Comparison of ENCODE assay signal across 16 mouse cellular contexts in genomic region chr3:60569781-60570180, GRCm38 (mm10).
DNase-seq lines count a peak whose midpoint lies in the region; ATAC-seq and TF ChIP-seq lines count a peak whose summit lies in the region.
"Had no signal": no experiment of that assay in that cellular context is flagged by ENCODE, and none has a peak within 500 bp of the region (broad histone marks: within the 10 kb centered on the region; RNA-seq: fewer than 3 reads in every experiment).

No protein-coding gene starts in this region.

- TF ChIP-seq EP300 in CH12.LX (IDR thresholded peaks at IDR 0.05; ENCODE audit: low read length) = no peak

- dilution Hi-C loops in CH12.LX (cut with MboI; ENCODE audit: extremely low pct_ligation_motif_present, extremely low pct_unique_long_range_greater_than_20kb, low sequenced_read_pairs) = no loop called here

- peaks cover 12% of the 10 kb centered on the region for H3K27me3 ChIP-seq in forebrain, embryonic 13.5 days
- H3K27me3 ChIP-seq in forebrain, embryonic 14.5 days (replicated peaks; ENCODE audit: control insufficient read depth, insufficient read depth, low read length) = no peaks in the 10 kb centered on the region
- no peaks in the 10 kb centered on the region for H3K27me3 ChIP-seq in hindbrain, embryonic 13.5 days
- H3K27me3 ChIP-seq in hindbrain, embryonic 10.5 days (ENCODE audit: insufficient read depth, poor library complexity, severe bottlenecking) = no peaks in the 10 kb centered on the region
- H3K27me3 ChIP-seq in CH12.LX (replicated peaks) = no peaks in the 10 kb centered on the region
- H3K27me3 ChIP-seq in liver, embryonic 15.5 days = no peaks in the 10 kb centered on the region
- H3K27me3 ChIP-seq: heart, embryonic 15.5 days; lung, embryonic 15.5 days had no signal

- DNase-seq in forebrain, embryonic 14.5 days (ENCODE audit: low spot score) = no peak
- DNase-seq in hindbrain, embryonic 10.5 days (ENCODE audit: low spot score) = no peak
- DNase-seq in CH12.LX (ENCODE audit: extremely low read depth) = no peak
- DNase-seq in layer of hippocampus, adult 18-20 months (ENCODE audit: low spot score in 2 of 2) = no peak
- no peak for DNase-seq in kidney, adult 11 months
- DNase-seq: spleen, adult 18-20 months; thymus, postnatal 4 days had no signal

- whole genome bisulfite sequencing in forebrain, embryonic 13.5 days = 44% methylated on average over 2 of the region's 2 CpGs
- 46% methylated on average over 2 of the region's 2 CpGs for WGBS in forebrain, embryonic 14.5 days
- WGBS in hindbrain, embryonic 13.5 days = 32% methylated on average over 2 of the region's 2 CpGs
- 67% methylated on average over 2 of the region's 2 CpGs for WGBS in hindbrain, embryonic 10.5 days
- 62% methylated on average over 2 of the region's 2 CpGs for WGBS in liver, embryonic 15.5 days (ENCODE audit: insufficient replicate concordance)

- peaks cover 36% of the 10 kb centered on the region for H3K4me1 ChIP-seq in forebrain, embryonic 13.5 days
- peaks cover 22% of the 10 kb centered on the region for H3K4me1 ChIP-seq in forebrain, embryonic 14.5 days (ENCODE audit: control insufficient read depth, insufficient read depth, low read length)
- peaks cover 38% of the 10 kb centered on the region for H3K4me1 ChIP-seq in hindbrain, embryonic 13.5 days (replicated peaks)
- peaks cover 15% of the 10 kb centered on the region for H3K4me1 ChIP-seq in hindbrain, embryonic 10.5 days (replicated peaks)
- peaks cover 17 to 86% of the 10 kb centered on the region in 2 experiments for H3K4me1 ChIP-seq in CH12.LX (ENCODE audit: control insufficient read depth in 1 of 2, insufficient read depth in 2 of 2)
- peaks cover 62% of the 10 kb centered on the region for H3K4me1 ChIP-seq in liver, embryonic 15.5 days (replicated peaks)

- peak; percentile 42 for ATAC-seq in forebrain, embryonic 13.5 days
- no peak for ATAC-seq in forebrain, embryonic 14.5 days
- peak; percentile 60; the same call in 1 of the 2 replicates for ATAC-seq in hindbrain, embryonic 13.5 days (ENCODE audit: low FRiP score)
- ATAC-seq in liver, embryonic 15.5 days (ENCODE audit: insufficient read depth) = no peak
- ATAC-seq: inflammation-experienced regulatory T-cells, adult 6 months had no signal

- H3K36me3 ChIP-seq in forebrain, embryonic 13.5 days (ENCODE audit: poor library complexity, severe bottlenecking) = no peaks in the 10 kb centered on the region
- no peaks in the 10 kb centered on the region for H3K36me3 ChIP-seq in forebrain, embryonic 14.5 days (ENCODE audit: control insufficient read depth, insufficient read depth, low read length)
- H3K36me3 ChIP-seq in hindbrain, embryonic 13.5 days = no peaks in the 10 kb centered on the region
- no peaks in the 10 kb centered on the region for H3K36me3 ChIP-seq in hindbrain, embryonic 10.5 days
- peaks cover 11 to 29% of the 10 kb centered on the region in 2 experiments for H3K36me3 ChIP-seq in CH12.LX (replicated peaks in 1 of 2; ENCODE audit: control insufficient read depth in 1 of 2, insufficient read depth in 1 of 2, low read length in 1 of 2)
- 0 out of 2 replicates have a peak, but pooled peaks cover 11% of the 10 kb centered on the region for H3K36me3 ChIP-seq in liver, embryonic 15.5 days (replicated peaks)
- H3K36me3 ChIP-seq: embryonic facial prominence, embryonic 10.5 days; heart, embryonic 15.5 days; lung, embryonic 15.5 days; midbrain, embryonic 10.5 days had no signal

- TF ChIP-seq POLR2A in CH12.LX (IDR thresholded peaks at IDR 0.05; ENCODE audit: low read depth, low read length) = no peak

- in situ Hi-C loops in CH12.LX (cut with MboI; ENCODE audit: low pct_ligation_motif_present, low pct_unique_long_range_greater_than_20kb, low sequenced_read_pairs) = no loop called here

- H3K9me3 ChIP-seq in forebrain, embryonic 13.5 days (replicated peaks) = no peaks in the 10 kb centered on the region
- H3K9me3 ChIP-seq in forebrain, embryonic 14.5 days (replicated peaks; ENCODE audit: control insufficient read depth, low read length) = no peaks in the 10 kb centered on the region
- no peaks in the 10 kb centered on the region for H3K9me3 ChIP-seq in hindbrain, embryonic 13.5 days
- H3K9me3 ChIP-seq in hindbrain, embryonic 10.5 days = no peaks in the 10 kb centered on the region
- H3K9me3 ChIP-seq in CH12.LX (replicated peaks; ENCODE audit: low read length) = no peaks in the 10 kb centered on the region
- no peaks in the 10 kb centered on the region for H3K9me3 ChIP-seq in liver, embryonic 15.5 days (replicated peaks)
- H3K9me3 ChIP-seq: embryonic facial prominence, embryonic 10.5 days; heart, embryonic 15.5 days; lung, embryonic 15.5 days; midbrain, embryonic 10.5 days had no signal

- no peak overlapping the region for H3K9ac ChIP-seq in forebrain, embryonic 13.5 days
- no peak overlapping the region for H3K9ac ChIP-seq in forebrain, embryonic 14.5 days (ENCODE audit: low read length)
- H3K9ac ChIP-seq in hindbrain, embryonic 13.5 days = no peak overlapping the region
- H3K9ac ChIP-seq in CH12.LX (ENCODE audit: insufficient read depth, low read depth) = peak overlapping the region; percentile 36; the same call in 1 of the 2 replicates
- no peak overlapping the region for H3K9ac ChIP-seq in liver, embryonic 15.5 days
- H3K9ac ChIP-seq: heart, embryonic 15.5 days; lung, embryonic 15.5 days had no signal

- H3K4me3 ChIP-seq in forebrain, embryonic 13.5 days = no peak overlapping the region
- no peak overlapping the region for H3K4me3 ChIP-seq in forebrain, embryonic 14.5 days (ENCODE audit: low read depth, low read length)
- H3K4me3 ChIP-seq in hindbrain, embryonic 13.5 days = no peak overlapping the region
- no peak overlapping the region for H3K4me3 ChIP-seq in hindbrain, embryonic 10.5 days
- no peak overlapping the region for H3K4me3 ChIP-seq in CH12.LX (replicated peaks in 1 of 3; ENCODE audit: low read depth in 2 of 3, low read length in 2 of 3, poor library complexity in 1 of 3)
- H3K4me3 ChIP-seq in liver, embryonic 15.5 days (replicated peaks) = no peak overlapping the region
- H3K4me3 ChIP-seq: embryonic facial prominence, embryonic 10.5 days; heart, embryonic 15.5 days; lung, embryonic 15.5 days; midbrain, embryonic 10.5 days had no signal

- peaks cover 72% of the 10 kb centered on the region for H3K79me2 ChIP-seq in CH12.LX (replicated peaks; ENCODE audit: control insufficient read depth, extremely low read depth, insufficient read depth, poor library complexity, severe bottlenecking)

- H3K4me2 ChIP-seq in forebrain, embryonic 13.5 days = no peak overlapping the region
- no peak overlapping the region for H3K4me2 ChIP-seq in forebrain, embryonic 14.5 days (ENCODE audit: low read length)
- no peak overlapping the region for H3K4me2 ChIP-seq in hindbrain, embryonic 13.5 days
- H3K4me2 ChIP-seq in CH12.LX (ENCODE audit: insufficient read depth, low read depth, poor library complexity, severe bottlenecking) = peak overlapping the region; percentile 34
- H3K4me2 ChIP-seq in liver, embryonic 15.5 days = no peak overlapping the region
- H3K4me2 ChIP-seq: lung, embryonic 15.5 days had no signal

- H3K27ac ChIP-seq in forebrain, embryonic 13.5 days = no peak overlapping the region
- no peak overlapping the region for H3K27ac ChIP-seq in forebrain, embryonic 14.5 days (ENCODE audit: low read depth, low read length)
- peak overlapping the region; percentile 15; the same call in 1 of the 2 replicates for H3K27ac ChIP-seq in hindbrain, embryonic 13.5 days
- H3K27ac ChIP-seq in hindbrain, embryonic 10.5 days = no peak overlapping the region
- peak overlapping the region; percentile 91 for H3K27ac ChIP-seq in CH12.LX (ENCODE audit: insufficient read depth, low read depth)
- H3K27ac ChIP-seq in liver, embryonic 15.5 days (replicated peaks) = peak overlapping the region; percentile 78
- H3K27ac ChIP-seq: embryonic facial prominence, embryonic 10.5 days; kidney, postnatal 0 days; lung, embryonic 15.5 days; midbrain, embryonic 10.5 days had no signal

- no peak for TF ChIP-seq RAD21 in CH12.LX (IDR thresholded peaks at IDR 0.05; ENCODE audit: low read depth, low read length)

- no peak for TF ChIP-seq CTCF in CH12.LX (conservative IDR thresholded peaks at IDR 0.05 in 1 of 2, IDR thresholded peaks at IDR 0.05 in 1 of 2; ENCODE audit: low read depth in 2 of 2, low read length in 2 of 2)

TF ChIP-seq in CH12.LX, 34 proteins besides CTCF, POLR2A, EP300 and RAD21:
- TF ChIP-seq USF1 (IDR thresholded peaks at IDR 0.05; ENCODE audit: low read depth, low read length) = no peak
- TF ChIP-seq POLR2AphosphoS2 (IDR thresholded peaks at IDR 0.05; ENCODE audit: low read depth, low read length) = no peak
- no peak for TF ChIP-seq NRF1 (IDR thresholded peaks at IDR 0.05; ENCODE audit: low read depth, low read length)
- TF ChIP-seq CHD1 (IDR thresholded peaks at IDR 0.05; ENCODE audit: low read depth, low read length) = no peak
- TF ChIP-seq MXI1 (IDR thresholded peaks at IDR 0.05; ENCODE audit: low read depth, low read length) = no peak
- TF ChIP-seq ELF1 (IDR thresholded peaks at IDR 0.05; ENCODE audit: low read depth, low read length) = no peak
- TF ChIP-seq MEF2A (IDR thresholded peaks at IDR 0.05; ENCODE audit: borderline replicate concordance, low read depth, low read length) = no peak
- TF ChIP-seq E2F4 (IDR thresholded peaks at IDR 0.05; ENCODE audit: insufficient replicate concordance, low read depth, low read length) = no peak
- TF ChIP-seq HCFC1 (IDR thresholded peaks at IDR 0.05; ENCODE audit: low read depth, low read length) = no peak
- TF ChIP-seq ZKSCAN1 (IDR thresholded peaks at IDR 0.05; ENCODE audit: borderline replicate concordance, low read depth, low read length) = no peak
- TF ChIP-seq ZC3H11A (IDR thresholded peaks at IDR 0.05; ENCODE audit: low read depth, low read length) = no peak
- TF ChIP-seq MAZ (IDR thresholded peaks at IDR 0.05; ENCODE audit: low read depth, low read length) = no peak
- TF ChIP-seq JUND (conservative IDR thresholded peaks at IDR 0.05; ENCODE audit: low read depth, low read length) = no peak
- TF ChIP-seq GABPA (IDR thresholded peaks at IDR 0.05; ENCODE audit: insufficient replicate concordance, low read depth, low read length) = no peak
- TF ChIP-seq MYC (IDR thresholded peaks at IDR 0.05; ENCODE audit: low read depth, low read length) = no peak
- TF ChIP-seq TBP (conservative IDR thresholded peaks at IDR 0.05; ENCODE audit: low read depth, low read length) = no peak
- TF ChIP-seq NELFE (IDR thresholded peaks at IDR 0.05; ENCODE audit: low read depth, low read length) = no peak
- no peak for TF ChIP-seq SMC3 (IDR thresholded peaks at IDR 0.05; ENCODE audit: low read depth, low read length)

Comparison
In these comparisons a context has a peak if more than half of its experiments do, and no peak if none do; other contexts are left out.
1. ATAC-seq: peak in forebrain, embryonic 13.5 days (single experiment) and hindbrain, embryonic 13.5 days (single experiment); none in forebrain, embryonic 14.5 days (single experiment) and liver, embryonic 15.5 days (single experiment).
2. H3K27ac ChIP-seq: peak in hindbrain, embryonic 13.5 days (single experiment), CH12.LX (single experiment) and liver, embryonic 15.5 days (single experiment); none in forebrain, embryonic 13.5 days (single experiment), forebrain, embryonic 14.5 days (single experiment) and hindbrain, embryonic 10.5 days (single experiment).